Mouse (Mus musculus): ENCODE data around the gene Lig4.

Lig4 gene

DNA sequence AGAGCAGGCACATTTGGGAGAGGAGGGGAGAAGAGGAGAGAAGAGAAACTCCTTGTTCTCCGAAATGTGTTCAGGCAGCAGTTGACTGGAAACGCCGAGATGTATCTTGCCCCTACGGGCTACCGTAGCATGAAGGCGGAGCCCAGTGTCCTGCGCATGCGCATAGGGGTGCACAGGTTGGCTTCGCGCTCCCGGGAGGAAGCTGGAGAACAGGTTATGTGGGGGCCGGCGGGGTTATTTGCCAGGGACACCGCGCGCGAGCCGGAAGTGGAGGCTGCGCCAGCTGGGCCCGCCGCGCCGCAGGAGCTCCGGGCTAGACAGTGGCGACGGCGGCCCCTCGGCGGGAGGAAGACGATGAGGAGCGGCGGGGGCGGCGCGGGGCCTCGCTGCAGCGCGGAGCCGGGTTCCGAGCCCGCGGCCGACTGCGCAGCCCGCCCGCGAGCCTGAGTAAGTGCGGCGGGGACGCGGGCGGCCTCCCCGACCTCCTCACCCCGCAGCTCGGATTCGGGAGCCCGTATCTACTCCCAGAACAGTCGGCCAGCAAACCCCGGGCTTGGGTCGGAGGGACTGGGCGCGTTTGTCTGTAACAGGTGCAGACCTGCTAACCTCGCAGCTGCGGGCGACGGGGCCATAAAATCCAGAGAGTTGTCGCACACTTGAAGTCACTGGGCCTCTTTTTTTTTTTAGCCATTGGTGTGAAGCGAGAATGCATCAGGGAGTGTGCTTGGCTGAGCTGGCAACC, at the start of gene Lig4, which contains the start of gene Abhd13:
TSS of gene Lig4 (minus strand) at position 114 of the 742 bp plus-strand sequence.
TSS of gene Abhd13 (plus strand) at position 135 of the 742 bp plus-strand sequence.
- peak; percentile 99 for DNase-seq

DNA sequence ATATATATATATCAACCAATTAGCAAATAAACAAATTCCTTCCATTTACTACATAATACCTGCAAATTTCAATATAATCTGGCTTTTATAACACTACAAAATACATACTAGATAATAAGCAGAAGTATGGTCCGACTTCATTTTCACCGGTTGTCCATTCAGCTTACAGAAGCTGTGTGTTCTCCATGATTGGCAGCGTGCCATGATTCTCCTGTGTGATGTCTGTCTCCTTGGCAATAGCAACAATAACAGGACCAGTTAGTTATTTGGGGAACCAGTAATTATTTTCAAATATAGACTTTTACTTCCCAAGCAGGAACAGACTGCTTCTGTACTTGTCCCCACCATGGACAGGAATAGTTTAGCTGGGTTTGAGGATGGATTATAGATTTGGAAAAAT, 39.7 kb upstream of the Lig4 start:
- DNase-seq = peak; percentile 87 to 89

GRCm38 (mm10) chr8:10016252-10016651, 38.8 kb upstream of the Lig4 start:
- DNase-seq = no peak

GRCm38 (mm10) chr8:10007660-10008028, 30.2 kb upstream of the Lig4 start:
- no peak for DNase-seq

- peak; percentile 59 to 60 for DNase-seq
Measured at GRCm38 (mm10) chr8:10006986-10007659, 29.6 kb upstream of the Lig4 start.

GRCm38 (mm10) chr8:10006156-10006985, 28.9 kb upstream of the Lig4 start, which contains the start of gene Tnfsf13b:
Gene Tnfsf13b, plus strand, starts transcription at chr8:10006467.
- DNase-seq = peak in 1 of 2 experiments; percentile 21

DNA sequence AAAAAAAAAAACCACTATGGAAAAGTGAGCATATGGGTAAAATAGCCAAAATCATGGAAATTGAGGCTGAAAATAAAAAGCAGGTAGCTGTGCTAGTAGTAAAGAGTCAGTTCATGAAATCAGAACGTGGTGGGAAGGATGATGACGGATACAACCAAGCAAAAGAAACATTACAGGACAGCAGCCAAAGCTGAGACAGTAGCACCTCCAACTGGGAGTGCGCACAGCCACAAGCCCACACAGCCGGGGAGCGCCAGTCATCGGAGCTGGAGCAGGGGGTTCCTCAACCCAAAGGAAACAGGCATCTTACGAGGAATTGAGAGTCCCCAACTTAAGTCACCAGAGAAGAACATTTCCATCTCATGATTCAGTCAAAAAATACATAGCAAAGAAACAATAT, 26.6 kb upstream of the Lig4 start:
- no peak for DNase-seq

DNA sequence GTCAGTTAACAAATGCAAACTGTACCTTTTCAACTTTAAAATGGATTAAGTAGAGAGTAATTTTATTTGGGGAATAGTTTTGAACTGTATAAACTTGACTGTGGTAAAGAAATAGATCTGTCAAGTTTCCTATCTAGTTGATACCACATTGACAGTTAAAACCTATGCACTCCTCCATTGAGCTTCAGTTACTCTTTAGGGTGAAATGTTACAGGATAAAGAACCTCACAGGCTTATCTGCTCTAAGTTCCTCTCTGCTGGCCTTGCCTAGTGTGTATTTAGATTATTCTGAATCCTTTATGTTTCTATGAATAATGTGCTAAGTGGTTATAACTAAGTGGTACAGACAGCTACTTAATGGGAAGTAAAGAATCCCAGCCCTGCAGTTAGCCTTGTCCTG, 2.7 kb upstream of the Lig4 start:
- no peak for DNase-seq

GRCm38 (mm10) chr8:9979746-9980145, 2.3 kb upstream of the Lig4 start:
- DNase-seq = peak; percentile 13 to 18

GRCm38 (mm10) chr8:9978475-9979230, 1.2 kb upstream of the Lig4 start:
- DNase-seq = peak; percentile 68 to 75

- peak in 1 of 2 experiments; percentile 10 for DNase-seq
Measured at GRCm38 (mm10) chr8:9977016-9977415, 470 bp downstream of the Lig4 start.

DNA sequence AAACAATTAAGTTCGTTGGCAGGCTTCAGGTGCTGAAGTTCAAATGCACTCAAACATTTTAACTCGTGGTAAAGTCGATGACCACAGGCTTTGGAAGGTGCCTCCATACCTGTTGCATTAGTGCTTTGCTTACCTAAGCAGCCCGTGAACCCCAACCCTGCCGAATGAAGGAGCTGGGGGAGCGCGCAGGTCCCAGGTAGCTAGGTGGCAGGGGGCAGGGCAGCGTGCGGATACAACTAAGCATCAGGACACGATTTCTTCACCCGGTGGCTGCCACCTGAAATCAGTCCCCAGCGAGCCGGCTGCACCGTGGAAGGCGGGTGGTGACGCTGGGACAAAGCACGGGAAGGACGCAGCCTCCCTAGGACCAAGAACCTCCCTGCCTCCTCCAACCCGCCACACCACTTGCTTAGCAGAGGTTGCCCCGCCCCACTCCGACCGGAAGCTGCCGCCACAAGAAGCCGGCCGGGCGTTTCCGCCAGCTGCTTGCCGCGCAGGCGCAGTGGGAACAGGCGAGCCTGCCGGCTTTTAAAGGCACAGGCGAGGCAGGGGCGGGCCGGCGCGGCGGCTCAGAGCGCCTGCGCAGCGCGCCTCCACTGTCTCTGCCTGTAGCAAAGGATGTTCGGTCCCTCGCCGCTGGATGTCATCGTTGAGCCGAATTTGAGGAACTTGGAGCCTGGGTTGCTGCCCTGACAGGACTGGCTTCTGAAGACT, 1.4 kb downstream of the Lig4 start:
- DNase-seq = peak; percentile 97 to 99

GRCm38 (mm10) chr8:9975276-9975675, 2.2 kb downstream of the Lig4 start:
- no peak for DNase-seq

DNA sequence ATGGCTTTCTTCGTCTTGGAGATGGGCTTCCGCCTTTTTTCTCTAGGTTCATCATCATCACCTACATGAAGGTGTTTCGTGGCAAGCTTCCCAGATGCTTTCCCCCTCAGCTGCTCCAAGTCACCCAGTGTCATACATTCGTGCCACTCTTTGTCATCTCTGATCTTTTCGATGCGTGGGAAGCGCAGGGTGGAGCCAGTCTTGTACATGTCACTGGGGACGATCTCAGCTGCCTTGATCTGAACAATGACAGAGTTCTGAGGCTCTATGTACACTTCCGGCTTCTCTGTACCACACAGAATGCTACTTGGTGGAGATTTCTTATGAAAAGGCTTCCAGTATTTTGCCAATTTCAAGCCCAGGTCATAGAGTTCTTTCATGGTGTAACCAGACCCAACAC, 5.6 kb downstream of the Lig4 start:
- DNase-seq = no peak

GRCm38 (mm10) chr8:9959919-9960318, 17.6 kb downstream of the Lig4 start:
- DNase-seq = no peak

- no peak for DNase-seq
Measured at GRCm38 (mm10) chr8:9958338-9958737, 19.1 kb downstream of the Lig4 start.

GRCm38 (mm10) chr8:9949134-9949890, 28.2 kb downstream of the Lig4 start:
- DNase-seq = peak; percentile 52 to 58

GRCm38 (mm10) chr8:9935574-9935973, 41.9 kb downstream of the Lig4 start:
- DNase-seq = no peak

DNA sequence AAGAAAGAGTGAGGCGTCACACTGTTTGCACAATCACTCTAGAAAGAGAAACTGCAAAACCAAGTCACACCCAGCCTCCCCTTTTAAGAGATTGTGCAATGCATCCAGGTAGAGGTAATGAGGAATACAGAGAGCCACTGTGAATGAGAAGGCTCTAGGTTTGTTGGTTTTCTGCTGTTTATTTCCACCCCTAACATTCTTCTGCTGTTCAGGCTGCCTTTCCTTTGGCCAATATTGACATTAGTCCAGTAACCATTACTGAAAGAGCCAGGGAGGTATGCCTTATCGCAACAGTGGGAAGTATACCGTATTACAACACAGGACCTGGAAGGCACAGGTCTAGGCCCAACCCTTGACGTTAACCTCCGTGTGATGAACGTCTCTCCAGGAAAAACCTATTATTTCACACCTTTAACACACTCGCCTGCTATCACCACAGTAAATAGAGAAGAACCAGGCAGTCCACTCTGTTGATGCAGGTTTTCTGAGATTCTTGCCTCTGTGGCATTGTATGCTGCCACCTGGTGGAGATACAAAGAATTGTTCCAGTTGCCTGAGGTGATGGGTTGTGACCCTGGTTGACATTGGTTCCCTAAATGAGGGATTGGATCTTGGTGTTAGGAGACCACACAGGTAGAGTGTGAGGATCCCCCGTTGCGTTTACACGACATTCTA, 42.5 kb downstream of the Lig4 start:
- DNase-seq = peak; percentile 73 to 79

GRCm38 (mm10) chr8:9932711-9933110, 44.8 kb downstream of the Lig4 start:
- DNase-seq = peak; percentile 58 to 64
